Mouse (Mus musculus): ENCODE measurements around the gene Gucd1.

DNA sequence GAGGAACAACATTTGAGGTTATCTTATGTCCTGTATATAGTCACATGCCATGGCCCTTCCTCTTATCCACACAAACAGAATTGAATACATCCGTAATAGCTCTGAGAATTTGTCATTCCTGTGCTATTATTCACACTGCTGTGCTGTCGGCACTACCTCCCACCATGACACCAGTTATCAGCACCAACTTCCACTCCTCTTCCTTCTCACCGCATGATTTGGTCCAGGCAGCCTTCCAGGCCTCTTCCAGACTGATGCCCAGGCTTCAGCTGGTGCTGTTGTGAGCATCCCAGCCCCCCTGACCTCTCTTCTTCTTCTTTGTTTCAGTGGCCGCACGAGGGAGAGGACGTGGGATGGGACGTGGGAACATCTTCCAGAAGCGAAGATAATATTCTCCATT, 17.2 kb upstream of the Gucd1 start:
- TF ChIP-seq CTCF (IDR thresholded peaks at IDR 0.05; ENCODE audit: borderline replicate concordance, insufficient read depth, low read length) = no peak
- no peak for TF ChIP-seq POLR2A (IDR thresholded peaks at IDR 0.05; ENCODE audit: low read depth, low read length)
